Mouse (Mus musculus): ENCODE results near the gene Mybpc2. TPM values are rescaled to one million over a fixed set of nuclear protein-coding genes. Genes with fewer than 3 reads are reported as not detected.

Mybpc2 gene
- polyA plus RNA-seq, 1 experiment from 2014 or later, result 0.14 TPM

Small RNA genes lying within 50 kb of the gene (microRNA-seq; reads per million reads assigned to microRNA genes)
- gene Mir7052 (0.87 reads per million), gene Mir7053 (not detected)

Other genes starting within 250 kb of the Mybpc2 start
- 4.8 and 5.5 TPM in 2 replicates for gene Clec11a, start 217.8 kb downstream of the Mybpc2 start, polyA plus RNA-seq (2015; fragmentation: Nextera tagmentation; extraction: Ambion mirVana)
- 38.1 and 47.6 TPM in 2 replicates for gene Shank1, start 214.4 kb downstream of the Mybpc2 start, polyA plus RNA-seq (2015; fragmentation: Nextera tagmentation; extraction: Ambion mirVana)
- gene Syt3, start 140.6 kb downstream of the Mybpc2 start, polyA plus RNA-seq (2015; fragmentation: Nextera tagmentation; extraction: Ambion mirVana), result 67.0 and 75.4 TPM in 2 replicates
- gene 1700008O03Rik, start 138.8 kb downstream of the Mybpc2 start, polyA plus RNA-seq (2015; fragmentation: Nextera tagmentation; extraction: Ambion mirVana), result 2.5 and 3.4 TPM in 2 replicates
- 11.0 and 14.9 TPM in 2 replicates for gene Lrrc4b, start 95.6 kb downstream of the Mybpc2 start, polyA plus RNA-seq (2015; fragmentation: Nextera tagmentation; extraction: Ambion mirVana)
- gene Aspdh, start 59.3 kb downstream of the Mybpc2 start, polyA plus RNA-seq (2015; fragmentation: Nextera tagmentation; extraction: Ambion mirVana), result 2.2 and 4.2 TPM in 2 replicates
- 45.2 and 51.0 TPM in 2 replicates for gene Josd2, start 56.7 kb downstream of the Mybpc2 start, polyA plus RNA-seq (2015; fragmentation: Nextera tagmentation; extraction: Ambion mirVana)
- gene Emc10, start 28.1 kb downstream of the Mybpc2 start, polyA plus RNA-seq (2015; fragmentation: Nextera tagmentation; extraction: Ambion mirVana), result 144 and 157 TPM in 2 replicates
- gene Fam71e1, start 28.1 kb downstream of the Mybpc2 start, polyA plus RNA-seq (2015; fragmentation: Nextera tagmentation; extraction: Ambion mirVana), result 22.6 and 23.2 TPM in 2 replicates
- 7.5 TPM in 1 of 2 replicates, not detected in the other for gene Spib, start 7.4 kb upstream of the Mybpc2 start, polyA plus RNA-seq (2015; fragmentation: Nextera tagmentation; extraction: Ambion mirVana)
- gene Pold1, start 24.2 kb upstream of the Mybpc2 start, polyA plus RNA-seq (2015; fragmentation: Nextera tagmentation; extraction: Ambion mirVana), result 18.8 and 38.9 TPM in 2 replicates
- gene Nr1h2, start 29.3 kb upstream of the Mybpc2 start, polyA plus RNA-seq (2015; fragmentation: Nextera tagmentation; extraction: Ambion mirVana), result 54.0 and 62.0 TPM in 2 replicates
- 1.1 and 4.9 TPM in 2 replicates for gene Napsa, start 47.7 kb upstream of the Mybpc2 start, polyA plus RNA-seq (2015; fragmentation: Nextera tagmentation; extraction: Ambion mirVana)
- gene Kcnc3, start 66.0 kb upstream of the Mybpc2 start, polyA plus RNA-seq (2015; fragmentation: Nextera tagmentation; extraction: Ambion mirVana), result 7.2 and 8.0 TPM in 2 replicates
- 4.8 and 6.0 TPM in 2 replicates for gene Myh14, start 146.2 kb upstream of the Mybpc2 start, polyA plus RNA-seq (2015; fragmentation: Nextera tagmentation; extraction: Ambion mirVana)
- gene Izumo2, start 184.1 kb upstream of the Mybpc2 start, polyA plus RNA-seq (2015; fragmentation: Nextera tagmentation; extraction: Ambion mirVana), result not detected in 2 replicates
- 28.9 and 29.7 TPM in 2 replicates for gene Vrk3, start 223.8 kb upstream of the Mybpc2 start, polyA plus RNA-seq (2015; fragmentation: Nextera tagmentation; extraction: Ambion mirVana)
- gene Zfp473, start 226.4 kb upstream of the Mybpc2 start, polyA plus RNA-seq (2015; fragmentation: Nextera tagmentation; extraction: Ambion mirVana), result 1.1 and 1.4 TPM in 2 replicates